Mouse (Mus musculus): ENCODE measurements around the gene Sphk2. TPM values are rescaled to one million over a fixed set of nuclear protein-coding genes. Genes with fewer than 3 reads are reported as not detected.

Sphk2 gene
- polyA plus RNA-seq, 1 experiment from 2014 or later: 15.6 TPM

DNA sequence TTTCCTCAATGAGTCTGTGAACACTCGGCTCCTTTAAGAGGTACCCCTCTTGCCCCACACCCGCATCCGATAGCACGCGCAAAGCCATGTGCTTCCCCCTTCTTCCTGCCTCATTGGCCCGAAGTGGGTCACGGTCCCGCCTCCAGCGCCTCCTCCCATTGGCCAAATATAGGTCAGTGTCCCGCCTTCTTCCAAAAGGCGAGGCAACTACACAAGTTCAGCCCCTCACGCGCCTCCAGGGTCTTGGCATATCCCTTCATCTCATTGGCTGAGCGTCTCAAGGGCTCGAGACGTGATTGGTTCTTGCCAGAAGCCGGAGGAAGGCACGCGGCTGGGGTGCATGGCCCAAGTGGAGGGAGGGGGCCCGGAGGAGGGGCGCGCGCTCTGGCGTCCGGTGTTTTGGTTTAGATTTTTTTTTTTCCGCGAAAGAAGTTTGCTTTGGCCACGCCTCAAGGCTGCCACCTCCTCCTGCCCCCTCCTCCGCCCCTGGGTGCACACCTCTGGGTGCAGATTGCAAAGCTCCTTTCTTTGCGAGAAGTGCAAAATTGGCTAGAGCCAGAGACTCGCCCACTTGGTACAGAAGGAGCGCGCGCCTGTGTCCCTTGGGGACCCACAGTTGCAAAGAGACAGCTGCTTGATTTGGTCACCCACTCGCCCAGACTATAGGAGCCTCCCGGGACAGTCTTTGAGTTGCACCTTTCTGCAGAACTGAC lies 12.9 kb downstream of the Sphk2 start, which contains the start of gene Dbp:
TSS of gene Dbp (plus strand) at position 359 of the 713 bp plus-strand sequence.
- under 1% methylated on average over 36 of the region's 36 CpGs for WGBS
- Histone ChIP-seq H3K27ac (ENCODE audit: low read depth, low read length) (peak within 1 kb of the TSS; percentile 73), H3K4me3 (ENCODE audit: low read depth, low read length) (peak within 1 kb of the TSS; percentile 48)

GRCm38 (mm10) chr7:45704046-45704559 lies 13.7 kb downstream of the Sphk2 start:
- peaks cover 35% of the 10 kb centered on the region for H3K4me1 ChIP-seq (ENCODE audit: control insufficient read depth, insufficient read depth, low read length)
- H3K4me2 ChIP-seq (ENCODE audit: low read depth, low read length): peak overlapping the region; percentile 93
- H3K27me3 ChIP-seq (ENCODE audit: control insufficient read depth, insufficient read depth, low read length): peaks cover 4% of the 10 kb centered on the region; the same call in 1 of the 2 replicates
- peak overlapping the region; percentile 47 for H3K9ac ChIP-seq (replicated peaks; ENCODE audit: low read depth, low read length)
- peak overlapping the region; percentile 31 for H3K4me3 ChIP-seq (ENCODE audit: low read depth, low read length)
- peak; percentile 44 for ATAC-seq (ENCODE audit: low read depth)
- peak overlapping the region; percentile 73 for H3K27ac ChIP-seq (ENCODE audit: low read depth, low read length)
- no peaks in the 10 kb centered on the region for H3K36me3 ChIP-seq (ENCODE audit: control insufficient read depth, insufficient read depth, low read length)
- 1% methylated on average over 13 of the region's 13 CpGs for whole genome bisulfite sequencing
- no peaks in the 10 kb centered on the region for H3K9me3 ChIP-seq (ENCODE audit: control insufficient read depth, low read length)

More for the DNA sequence above, 12.9 kb downstream of the Sphk2 start, which contains the start of gene Dbp:
- no peaks in the 10 kb centered on the region for H3K27me3 ChIP-seq (ENCODE audit: control insufficient read depth, insufficient read depth, low read length)
- H3K36me3 ChIP-seq (ENCODE audit: control insufficient read depth, insufficient read depth, low read length): no peaks in the 10 kb centered on the region
- peak within 1 kb of the TSS; percentile 47 for H3K9ac ChIP-seq (replicated peaks; ENCODE audit: low read depth, low read length)
- H3K4me2 ChIP-seq (ENCODE audit: low read depth, low read length): peak within 1 kb of the TSS; percentile 93
- ATAC-seq (ENCODE audit: low read depth): peak; percentile 84
- no peaks in the 10 kb centered on the region for H3K9me3 ChIP-seq (ENCODE audit: control insufficient read depth, low read length)
- peaks cover 43% of the 10 kb centered on the region for H3K4me1 ChIP-seq (ENCODE audit: control insufficient read depth, insufficient read depth, low read length)

GRCm38 (mm10) chr7:45703521-45704033 lies 14.2 kb downstream of the Sphk2 start:
- H3K9ac ChIP-seq (replicated peaks; ENCODE audit: low read depth, low read length): peak overlapping the region; percentile 13; the same call in 1 of the 2 replicates
- no peak for ATAC-seq (ENCODE audit: low read depth)
- peaks cover 30% of the 10 kb centered on the region for H3K4me1 ChIP-seq (ENCODE audit: control insufficient read depth, insufficient read depth, low read length)
- peak overlapping the region; percentile 73 for H3K27ac ChIP-seq (ENCODE audit: low read depth, low read length)
- no peaks in the 10 kb centered on the region for H3K9me3 ChIP-seq (ENCODE audit: control insufficient read depth, low read length)
- H3K4me2 ChIP-seq (ENCODE audit: low read depth, low read length): peak overlapping the region; percentile 93
- WGBS: 37% methylated on average over 12 of the region's 12 CpGs
- no peaks in the 10 kb centered on the region for H3K36me3 ChIP-seq (ENCODE audit: control insufficient read depth, insufficient read depth, low read length)
- H3K4me3 ChIP-seq (ENCODE audit: low read depth, low read length): peak overlapping the region; percentile 31
- peaks cover 4% of the 10 kb centered on the region; the same call in 1 of the 2 replicates for H3K27me3 ChIP-seq (ENCODE audit: control insufficient read depth, insufficient read depth, low read length)

- Histone ChIP-seq H3K4me1 (ENCODE audit: control insufficient read depth, insufficient read depth, low read length) (peaks cover 24% of the 10 kb centered on the region), H3K4me2 (ENCODE audit: low read depth, low read length) (peak overlapping the region; percentile 93), H3K4me3 (ENCODE audit: low read depth, low read length) (no peak overlapping the region), H3K9me3 (ENCODE audit: control insufficient read depth, low read length) (no peaks in the 10 kb centered on the region), H3K27ac (ENCODE audit: low read depth, low read length) (no peak overlapping the region), H3K27me3 (ENCODE audit: control insufficient read depth, insufficient read depth, low read length) (peaks cover 7% of the 10 kb centered on the region; the same call in 1 of the 2 replicates), H3K9ac (replicated peaks; ENCODE audit: low read depth, low read length) (no peak overlapping the region), H3K36me3 (ENCODE audit: control insufficient read depth, insufficient read depth, low read length) (no peaks in the 10 kb centered on the region)
- ATAC-seq (ENCODE audit: low read depth): no peak
- 90% methylated on average over 17 of the region's 17 CpGs for WGBS
These were observed 14.8 kb downstream of the Sphk2 start for GRCm38 (mm10) chr7:45702809-45703520.

DNA sequence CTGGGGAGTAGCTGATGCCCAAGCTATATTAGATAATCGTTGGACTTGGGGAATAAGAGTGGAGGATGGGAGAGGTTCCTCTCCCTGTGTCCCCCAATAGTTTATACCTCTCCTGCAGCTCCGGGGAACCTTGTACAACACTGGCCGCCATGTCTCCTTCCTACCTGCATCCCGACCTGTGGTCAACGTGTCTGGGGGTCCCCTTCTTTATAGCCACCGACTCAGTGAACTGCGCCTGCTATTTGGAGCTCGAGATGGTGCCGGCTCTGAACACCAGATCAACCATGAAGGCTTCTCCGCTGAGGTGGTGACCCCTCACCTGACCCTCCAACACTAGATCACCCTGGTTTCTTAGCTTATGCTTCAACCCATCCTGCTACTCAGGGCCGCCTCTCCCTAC lies 15.5 kb downstream of the Sphk2 start:
- Histone ChIP-seq H3K4me2 (ENCODE audit: low read depth, low read length) (no peak overlapping the region), H3K27ac (ENCODE audit: low read depth, low read length) (no peak overlapping the region), H3K9me3 (ENCODE audit: control insufficient read depth, low read length) (no peaks in the 10 kb centered on the region), H3K36me3 (ENCODE audit: control insufficient read depth, insufficient read depth, low read length) (no peaks in the 10 kb centered on the region), H3K27me3 (ENCODE audit: control insufficient read depth, insufficient read depth, low read length) (peaks cover 7% of the 10 kb centered on the region; the same call in 1 of the 2 replicates), H3K4me3 (ENCODE audit: low read depth, low read length) (no peak overlapping the region), H3K4me1 (ENCODE audit: control insufficient read depth, insufficient read depth, low read length) (peaks cover 23% of the 10 kb centered on the region), H3K9ac (replicated peaks; ENCODE audit: low read depth, low read length) (no peak overlapping the region)
- no peak for ATAC-seq (ENCODE audit: low read depth)
- 96% methylated on average over 11 of the region's 11 CpGs for WGBS

GRCm38 (mm10) chr7:45701607-45702006 lies 16.2 kb downstream of the Sphk2 start:
- no peak overlapping the region for H3K27ac ChIP-seq (ENCODE audit: low read depth, low read length)
- H3K9ac ChIP-seq (replicated peaks; ENCODE audit: low read depth, low read length): no peak overlapping the region
- H3K4me3 ChIP-seq (ENCODE audit: low read depth, low read length): peak overlapping the region; percentile 22; the same call in 1 of the 2 replicates
- 85% methylated on average over 11 of the region's 11 CpGs for WGBS
- H3K4me2 ChIP-seq (ENCODE audit: low read depth, low read length): peak overlapping the region; percentile 85
- ATAC-seq (ENCODE audit: low read depth): no peak
- no peaks in the 10 kb centered on the region for H3K36me3 ChIP-seq (ENCODE audit: control insufficient read depth, insufficient read depth, low read length)
- H3K27me3 ChIP-seq (ENCODE audit: control insufficient read depth, insufficient read depth, low read length): peaks cover 7% of the 10 kb centered on the region; the same call in 1 of the 2 replicates
- H3K4me1 ChIP-seq (ENCODE audit: control insufficient read depth, insufficient read depth, low read length): peaks cover 22% of the 10 kb centered on the region
- no peaks in the 10 kb centered on the region for H3K9me3 ChIP-seq (ENCODE audit: control insufficient read depth, low read length)

DNA sequence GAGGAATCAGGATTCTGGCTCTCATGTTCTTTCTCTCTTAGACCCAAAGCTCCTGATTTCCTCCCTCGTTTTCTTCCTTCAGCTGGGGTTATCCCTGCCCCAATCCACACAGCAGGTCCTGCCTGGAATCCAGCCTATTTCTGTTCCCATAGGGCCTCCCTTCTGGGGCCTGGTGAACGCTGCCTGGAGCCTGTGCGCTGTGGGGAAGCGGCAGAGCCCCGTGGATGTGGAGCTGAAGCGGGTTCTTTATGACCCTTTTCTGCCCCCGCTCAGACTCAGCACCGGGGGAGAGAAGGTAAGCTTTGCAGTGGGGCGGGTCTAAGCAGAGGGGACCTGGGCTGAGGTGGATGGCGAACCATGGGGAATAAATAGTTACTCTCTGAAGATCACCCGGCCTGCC lies 16.7 kb downstream of the Sphk2 start:
- H3K27ac ChIP-seq (ENCODE audit: low read depth, low read length): peak overlapping the region; percentile 30; the same call in 1 of the 2 replicates
- peak overlapping the region; percentile 85 for H3K4me2 ChIP-seq (ENCODE audit: low read depth, low read length)
- no peaks in the 10 kb centered on the region for H3K36me3 ChIP-seq (ENCODE audit: control insufficient read depth, insufficient read depth, low read length)
- H3K4me1 ChIP-seq (ENCODE audit: control insufficient read depth, insufficient read depth, low read length): peaks cover 17% of the 10 kb centered on the region
- peak overlapping the region; percentile 22 for H3K4me3 ChIP-seq (ENCODE audit: low read depth, low read length)
- H3K9ac ChIP-seq (replicated peaks; ENCODE audit: low read depth, low read length): peak overlapping the region; percentile 30; the same call in 1 of the 2 replicates
- H3K9me3 ChIP-seq (ENCODE audit: control insufficient read depth, low read length): no peaks in the 10 kb centered on the region
- no peak for ATAC-seq (ENCODE audit: low read depth)
- 24% methylated on average over 11 of the region's 11 CpGs for WGBS
- H3K27me3 ChIP-seq (ENCODE audit: control insufficient read depth, insufficient read depth, low read length): peaks cover 7% of the 10 kb centered on the region; the same call in 1 of the 2 replicates

DNA sequence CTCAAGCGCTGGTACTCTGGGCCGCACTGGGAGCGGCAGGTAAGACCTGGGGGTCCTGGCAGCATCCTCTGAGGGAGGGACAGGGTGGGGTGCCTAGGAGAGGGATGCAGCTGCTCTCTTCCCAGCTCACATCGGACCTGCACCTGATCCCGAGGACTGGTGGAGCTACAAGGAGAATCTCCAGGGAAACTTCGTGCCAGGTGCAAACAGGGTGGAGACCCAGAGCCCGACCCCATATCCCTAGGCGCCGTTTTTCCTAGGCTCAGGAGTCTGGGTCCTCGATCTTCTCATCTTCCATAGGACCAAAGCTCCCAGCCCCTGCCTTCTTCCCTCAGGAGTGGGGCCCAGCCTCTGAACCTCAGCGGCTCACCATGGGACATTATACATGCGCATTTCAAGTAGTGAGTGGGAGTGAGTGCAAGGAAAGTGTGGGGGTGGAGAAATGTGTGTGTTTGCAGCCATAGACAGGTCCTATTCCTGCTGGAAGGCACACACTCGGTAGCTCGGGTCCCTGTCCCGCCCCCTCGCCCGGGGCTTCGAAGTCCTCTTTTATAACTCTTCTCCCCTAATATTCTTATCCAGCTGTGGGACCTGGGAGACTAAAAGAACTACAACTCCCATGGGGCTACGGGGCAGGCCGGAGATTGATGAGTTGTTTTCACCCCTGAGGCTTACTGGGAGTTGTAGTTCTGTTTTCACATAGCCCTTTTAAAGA lies 17.3 kb downstream of the Sphk2 start:
- Histone ChIP-seq H3K27ac (ENCODE audit: low read depth, low read length) (peak overlapping the region; percentile 70), H3K36me3 (ENCODE audit: control insufficient read depth, insufficient read depth, low read length) (no peaks in the 10 kb centered on the region), H3K4me3 (ENCODE audit: low read depth, low read length) (peak overlapping the region; percentile 46), H3K4me2 (ENCODE audit: low read depth, low read length) (peak overlapping the region; percentile 85), H3K4me1 (ENCODE audit: control insufficient read depth, insufficient read depth, low read length) (peaks cover 11% of the 10 kb centered on the region; the same call in 1 of the 2 replicates), H3K9ac (replicated peaks; ENCODE audit: low read depth, low read length) (peak overlapping the region; percentile 67), H3K9me3 (ENCODE audit: control insufficient read depth, low read length) (no peaks in the 10 kb centered on the region), H3K27me3 (ENCODE audit: control insufficient read depth, insufficient read depth, low read length) (peaks cover 7% of the 10 kb centered on the region; the same call in 1 of the 2 replicates)
- peak; percentile 3; the same call in 1 of the 2 replicates for ATAC-seq (ENCODE audit: low read depth)
- under 1% methylated on average over 20 of the region's 20 CpGs for WGBS
